Mouse (Mus musculus) small intestine, adult 2 months (tissue): Measurements from ENCODE around the gene Zmym5.

Experiments used
- CTCF ChIP-seq: fragments of 200-500 bp; IDR thresholded peaks from 2 replicates; pipeline ENCODE4 v1.5.1; 2012; ENCODE audit warnings: low read depth, mild to moderate bottlenecking, control low read depth, inconsistent platforms, low read length, moderate library complexity, mixed read lengths; ENCODE audit not compliant: insufficient replicate concordance, insufficient read length; ENCODE audit errors: extremely low read depth
- POLR2A ChIP-seq: fragments of 200-500 bp; IDR thresholded peaks from 2 replicates; pipeline ENCODE4 v1.6.1; 2012; ENCODE audit warnings: low read depth, mild to moderate bottlenecking, control low read depth, inconsistent platforms, low read length, moderate library complexity

DNA sequence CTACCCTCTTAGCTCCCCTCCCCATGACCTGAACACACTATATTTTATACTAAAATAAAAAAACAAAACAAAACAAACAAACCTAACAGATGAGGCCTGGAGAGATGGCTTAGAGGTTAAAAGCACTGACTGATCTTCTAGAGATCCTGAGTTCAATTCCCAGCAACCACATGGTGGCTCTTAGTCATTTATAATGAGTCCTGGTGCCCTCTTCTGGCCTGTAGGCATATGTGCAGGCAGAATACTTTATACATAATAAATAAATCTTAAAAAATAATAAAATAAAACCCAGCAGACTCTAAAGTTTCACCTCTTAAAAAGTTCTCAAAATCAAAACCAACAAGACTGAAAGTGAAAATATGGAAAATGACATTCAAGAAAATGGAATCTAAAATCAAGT lies 13.0 kb upstream of the Zmym5 start:
- no peak for TF ChIP-seq CTCF
- no peak for TF ChIP-seq POLR2A
